Mouse (Mus musculus): ENCODE measurements around the gene Gm2001. TPM values are rescaled to one million over a fixed set of nuclear protein-coding genes. Genes with fewer than 3 reads are reported as not detected.
"Not testable (repeated sequence)": the region's sequence is repeated elsewhere in the genome, so short reads cannot be mapped to it uniquely, and the experiment has no call there.

The Gm2001 gene
- not detected in 2 replicates for polyA plus RNA-seq (2016; fragmentation: Nextera tagmentation; extraction: Ambion mirVana)

- not testable (repeated sequence) for H3K27me3 ChIP-seq (ENCODE audit: low read depth, poor library complexity, severe bottlenecking); H3K4me1 ChIP-seq; H3K4me3 ChIP-seq; H3K36me3 ChIP-seq; H3K27ac ChIP-seq (replicated peaks); DNase-seq (ENCODE audit: low spot score); H3K9me3 ChIP-seq (replicated peaks)
- WGBS: 88% methylated on average over 2 of the region's 2 CpGs
These were observed at the start of gene Gm2001 for GRCm38 (mm10) chr12:87842239-87842638. Gene Gm2001 (minus strand): TSS chr12:87842339.

- H3K36me3 ChIP-seq; H3K4me3 ChIP-seq; H3K27me3 ChIP-seq (ENCODE audit: low read depth, poor library complexity, severe bottlenecking); H3K9me3 ChIP-seq (replicated peaks); DNase-seq (ENCODE audit: low spot score); H3K4me1 ChIP-seq; H3K27ac ChIP-seq (replicated peaks): not testable (repeated sequence)
- WGBS: 86% methylated on average over 5 of the region's 5 CpGs
These were observed 31.6 kb upstream of the Gm2001 start, which contains the start of gene Gm2016 for GRCm38 (mm10) chr12:87873772-87874171. Gene Gm2016 (plus strand): TSS chr12:87874072.

DNA sequence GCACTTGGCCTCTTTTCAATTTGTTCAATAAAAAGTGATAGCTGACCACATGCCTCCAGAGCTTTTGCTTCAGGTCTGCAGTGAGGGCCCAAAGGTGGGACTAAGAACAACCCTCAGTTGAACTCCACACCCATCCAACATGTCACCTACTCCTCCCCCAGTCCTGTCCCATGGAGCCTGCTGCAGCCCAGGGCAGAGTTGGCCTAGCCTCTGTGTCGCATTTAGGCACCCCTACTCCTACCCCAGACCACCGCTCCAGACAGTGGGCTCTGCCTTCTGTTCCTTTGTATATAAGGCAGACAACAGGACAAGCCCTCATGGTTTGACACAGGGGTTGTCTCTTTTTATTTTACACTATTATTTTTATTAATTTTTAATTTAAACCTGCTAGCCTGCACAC is 21.9 kb upstream of the Gm2001 start:
- H3K4me3 ChIP-seq; DNase-seq (ENCODE audit: low spot score); H3K27me3 ChIP-seq (ENCODE audit: low read depth, poor library complexity, severe bottlenecking); H3K4me1 ChIP-seq; H3K36me3 ChIP-seq; H3K27ac ChIP-seq (replicated peaks): not testable (repeated sequence)
- peaks cover 16% of the 10 kb centered on the region for H3K9me3 ChIP-seq (replicated peaks)
- WGBS: 87% methylated on average over 2 of the region's 2 CpGs

GRCm38 (mm10) chr12:87863638-87864037 is 21.5 kb upstream of the Gm2001 start:
- H3K4me3 ChIP-seq; H3K27ac ChIP-seq (replicated peaks); H3K4me1 ChIP-seq; H3K27me3 ChIP-seq (ENCODE audit: low read depth, poor library complexity, severe bottlenecking); H3K36me3 ChIP-seq; DNase-seq (ENCODE audit: low spot score): not testable (repeated sequence)
- WGBS: 93% methylated on average over 9 of the region's 11 CpGs
- H3K9me3 ChIP-seq (replicated peaks): peaks cover 16% of the 10 kb centered on the region

DNA sequence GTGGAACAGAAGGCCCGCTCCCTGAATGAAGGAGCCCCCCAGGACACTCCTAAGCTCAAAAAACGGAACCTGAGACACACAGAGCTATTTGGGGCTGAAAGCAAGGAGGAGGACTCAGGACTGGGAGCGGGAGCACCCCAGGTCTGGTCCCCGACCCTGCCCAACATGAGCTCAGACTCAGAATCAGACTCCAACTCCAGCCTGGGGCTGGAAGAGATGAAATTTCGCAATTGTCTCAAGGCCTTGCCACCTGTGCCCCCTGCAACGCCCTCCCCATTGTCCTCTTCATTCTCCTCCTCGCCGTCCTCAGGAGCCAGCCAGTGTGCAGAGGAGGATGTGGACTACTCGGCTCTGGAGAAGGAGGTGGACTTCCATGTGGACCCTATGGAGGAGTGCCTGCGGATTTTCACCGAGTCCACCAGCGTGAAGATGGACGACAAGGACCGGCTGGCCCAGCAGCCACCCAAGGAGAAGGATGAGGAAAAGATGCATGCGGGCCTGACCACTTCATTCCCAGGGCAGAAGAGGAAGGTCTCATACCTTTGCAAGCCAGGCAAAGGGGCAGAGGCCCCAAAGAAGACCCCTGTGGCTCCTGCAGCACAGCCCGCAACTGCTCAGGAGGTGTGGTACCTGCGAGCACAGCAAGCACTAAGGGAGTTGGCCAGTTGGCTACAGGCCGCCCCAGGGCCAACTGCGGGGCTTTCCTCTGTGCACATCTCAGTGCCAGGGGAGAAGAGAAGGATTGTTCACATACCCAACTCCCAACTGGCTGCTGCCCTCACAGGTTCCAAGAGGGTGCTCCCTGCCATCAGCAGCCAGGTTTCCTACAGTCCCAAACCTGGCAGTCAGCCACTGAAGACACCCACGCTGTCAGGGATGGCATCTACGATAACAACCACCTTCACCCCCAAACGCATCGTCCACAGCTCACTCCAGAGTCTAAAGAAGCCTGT is 19.9 kb upstream of the Gm2001 start:
- H3K36me3 ChIP-seq; H3K4me1 ChIP-seq; H3K27me3 ChIP-seq (ENCODE audit: low read depth, poor library complexity, severe bottlenecking); H3K4me3 ChIP-seq; H3K27ac ChIP-seq (replicated peaks): not testable (repeated sequence)
- H3K9me3 ChIP-seq (replicated peaks): peaks cover 16% of the 10 kb centered on the region
- DNase-seq (ENCODE audit: low spot score): peak; percentile 13
- 85% methylated on average over 23 of the region's 23 CpGs for WGBS

DNA sequence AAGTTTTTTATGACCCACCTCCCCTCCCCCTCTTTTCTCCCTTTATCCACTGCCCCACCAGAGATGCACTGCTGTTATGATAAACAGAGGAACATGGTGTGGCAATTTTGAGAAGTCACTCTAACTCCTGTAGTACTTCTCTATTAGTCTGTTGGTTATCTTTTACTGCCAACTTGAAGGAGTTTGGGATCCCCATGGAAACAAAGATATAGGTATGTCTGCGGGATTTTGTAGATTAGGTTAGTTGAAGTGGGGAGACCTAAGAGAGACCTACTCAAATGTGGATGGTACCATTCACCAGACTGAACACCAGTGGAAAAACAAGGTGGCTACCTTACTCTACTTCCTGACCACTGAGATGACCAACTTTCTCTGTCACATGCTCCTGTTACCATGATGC is 13.9 kb upstream of the Gm2001 start:
- not testable (repeated sequence) for H3K9me3 ChIP-seq (replicated peaks); H3K27ac ChIP-seq (replicated peaks); H3K4me3 ChIP-seq; DNase-seq (ENCODE audit: low spot score); H3K4me1 ChIP-seq; H3K27me3 ChIP-seq (ENCODE audit: low read depth, poor library complexity, severe bottlenecking); H3K36me3 ChIP-seq
- WGBS: 79% methylated on average over 1 of the region's 1 CpGs

GRCm38 (mm10) chr12:87850657-87851056 is 8.5 kb upstream of the Gm2001 start:
- not testable (repeated sequence) for DNase-seq (ENCODE audit: low spot score); H3K27me3 ChIP-seq (ENCODE audit: low read depth, poor library complexity, severe bottlenecking); H3K4me1 ChIP-seq; H3K9me3 ChIP-seq (replicated peaks); H3K27ac ChIP-seq (replicated peaks); H3K36me3 ChIP-seq; H3K4me3 ChIP-seq
- WGBS: no CpG with 5 or more reads among the region's 2 CpGs

DNA sequence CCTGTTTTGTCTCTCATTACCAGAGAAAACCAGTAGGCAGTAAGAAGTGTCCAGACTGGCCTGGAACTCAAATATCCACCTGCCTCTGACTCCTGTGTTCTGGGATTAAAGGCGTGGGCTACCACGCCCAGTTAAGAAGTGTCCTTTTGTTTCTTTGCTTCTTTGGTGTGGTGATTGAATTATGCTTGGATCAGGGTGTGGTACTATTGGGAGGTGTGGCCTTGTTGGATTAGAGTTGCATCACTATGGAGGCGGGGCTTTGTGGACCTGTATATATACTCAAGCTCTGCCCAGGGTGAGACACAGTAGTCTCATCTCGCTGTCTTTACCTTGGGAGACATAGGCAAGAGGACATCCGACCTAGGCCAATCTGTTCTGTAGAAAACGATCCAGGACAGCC is 25.9 kb downstream of the Gm2001 start, which contains the start of gene BB287469:
Gene BB287469 (plus strand): TSS at position 301 of the 400 bp plus-strand sequence.
- DNase-seq (ENCODE audit: low spot score); H3K36me3 ChIP-seq; H3K9me3 ChIP-seq (replicated peaks); H3K4me1 ChIP-seq; H3K27me3 ChIP-seq (ENCODE audit: low read depth, poor library complexity, severe bottlenecking); H3K4me3 ChIP-seq; H3K27ac ChIP-seq (replicated peaks): not testable (repeated sequence)
- WGBS: 89% methylated on average over 6 of the region's 6 CpGs

DNA sequence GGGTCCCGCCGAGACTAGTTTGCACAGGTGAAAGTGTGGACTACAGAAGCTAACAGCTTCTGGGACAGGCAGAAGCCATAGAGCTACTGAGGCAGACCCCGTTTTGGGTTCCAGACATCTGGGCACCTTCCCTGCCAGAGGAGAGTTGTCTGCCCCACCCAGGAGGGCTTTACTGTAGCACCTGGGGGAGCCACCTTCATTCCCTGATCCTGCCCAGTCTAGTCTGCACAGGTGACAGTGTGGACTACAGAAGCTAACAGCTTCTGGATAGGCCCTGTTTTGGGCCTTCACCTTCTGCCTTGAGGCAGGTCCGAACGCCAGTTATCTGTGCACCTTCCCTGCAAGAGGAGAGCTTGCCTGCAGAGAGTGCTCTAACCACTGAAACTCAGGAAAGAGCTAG is 44.2 kb downstream of the Gm2001 start:
- not testable (repeated sequence) for H3K4me3 ChIP-seq; H3K9me3 ChIP-seq (replicated peaks); H3K36me3 ChIP-seq; DNase-seq (ENCODE audit: low spot score); H3K4me1 ChIP-seq; H3K27me3 ChIP-seq (ENCODE audit: low read depth, poor library complexity, severe bottlenecking); H3K27ac ChIP-seq (replicated peaks)
- WGBS: 90% methylated on average over 5 of the region's 5 CpGs

GRCm38 (mm10) chr12:87795212-87795611 is 46.9 kb downstream of the Gm2001 start, which contains the start of gene Gm21936:
Gene Gm21936 (plus strand): TSS chr12:87795512.
- not testable (repeated sequence) for H3K27me3 ChIP-seq (ENCODE audit: low read depth, poor library complexity, severe bottlenecking); H3K9me3 ChIP-seq (replicated peaks); DNase-seq (ENCODE audit: low spot score); H3K4me1 ChIP-seq; H3K36me3 ChIP-seq; H3K4me3 ChIP-seq; H3K27ac ChIP-seq (replicated peaks)
- WGBS: 86% methylated on average over 1 of the region's 1 CpGs

Other genes starting within 250 kb of the Gm2001 start
- gene Oog1, start 239.7 kb downstream of the Gm2001 start, polyA plus RNA-seq (2016; fragmentation: Nextera tagmentation; extraction: Ambion mirVana): not detected in 2 replicates
- gene Gm4027, start 223.5 kb downstream of the Gm2001 start, polyA plus RNA-seq (2016; fragmentation: Nextera tagmentation; extraction: Ambion mirVana): not detected in 2 replicates
- not detected in 2 replicates for gene Gm16381, start 197.7 kb downstream of the Gm2001 start, polyA plus RNA-seq (2016; fragmentation: Nextera tagmentation; extraction: Ambion mirVana)
- gene Gm21319, start 66.6 kb downstream of the Gm2001 start, polyA plus RNA-seq (2016; fragmentation: Nextera tagmentation; extraction: Ambion mirVana): not detected in 2 replicates
- gene Gm21936, start 46.8 kb downstream of the Gm2001 start, polyA plus RNA-seq (2016; fragmentation: Nextera tagmentation; extraction: Ambion mirVana): not detected in 2 replicates
- not detected in 2 replicates for gene BB287469, start 25.8 kb downstream of the Gm2001 start, polyA plus RNA-seq (2016; fragmentation: Nextera tagmentation; extraction: Ambion mirVana)
- gene Gm2016, start 31.7 kb upstream of the Gm2001 start, polyA plus RNA-seq (2016; fragmentation: Nextera tagmentation; extraction: Ambion mirVana): not detected in 2 replicates
- gene Gm2022, start 53.0 kb upstream of the Gm2001 start, polyA plus RNA-seq (2016; fragmentation: Nextera tagmentation; extraction: Ambion mirVana): not detected in 2 replicates
- gene Gm2035, start 77.5 kb upstream of the Gm2001 start, polyA plus RNA-seq (2016; fragmentation: Nextera tagmentation; extraction: Ambion mirVana): not detected in 2 replicates
- not detected in 2 replicates for gene Gm2042, start 111.7 kb upstream of the Gm2001 start, polyA plus RNA-seq (2016; fragmentation: Nextera tagmentation; extraction: Ambion mirVana)
- not detected in 2 replicates for gene Gm2075, start 169.5 kb upstream of the Gm2001 start, polyA plus RNA-seq (2016; fragmentation: Nextera tagmentation; extraction: Ambion mirVana)
- gene Gm6803, start 176.4 kb upstream of the Gm2001 start, polyA plus RNA-seq (2016; fragmentation: Nextera tagmentation; extraction: Ambion mirVana): not detected in 2 replicates
- not detected in 2 replicates for gene Gm2056, start 184.7 kb upstream of the Gm2001 start, polyA plus RNA-seq (2016; fragmentation: Nextera tagmentation; extraction: Ambion mirVana)
- gene Gm16368, start 241.4 kb upstream of the Gm2001 start, polyA plus RNA-seq (2016; fragmentation: Nextera tagmentation; extraction: Ambion mirVana): not detected in 2 replicates

All from midbrain, embryonic 10.5 days (tissue).